Mouse (Mus musculus) CH12.LX (cell line): ENCODE measurements around the gene 1810010H24Rik.

Source experiments
- CTCF ChIP-seq, 2 experiments: IDR thresholded peaks in 1 of 2; conservative IDR thresholded peaks in 1 of 2; 2 replicates each; pipeline ENCODE4 v1.5.1; 2011 to 2012; ENCODE audit warnings: low read depth in 2 of 2, low read length in 2 of 2, improper control_type of control experiment in 1 of 2, inconsistent platforms in 1 of 2, mild to moderate bottlenecking in 1 of 2, moderate library complexity in 1 of 2
- ELF1 ChIP-seq: IDR thresholded peaks from 2 replicates; pipeline ENCODE4 v1.6.1; 2014; ENCODE audit warnings: low read depth, mild to moderate bottlenecking, inconsistent platforms, low read length, improper control_type of control experiment
- EP300 ChIP-seq: IDR thresholded peaks from 2 replicates; pipeline ENCODE4 v1.6.1; 2011; ENCODE audit warnings: low read length, improper control_type of control experiment
- MAZ ChIP-seq: IDR thresholded peaks from 2 replicates; pipeline ENCODE4 v1.6.1; 2012; ENCODE audit warnings: low read depth, mild to moderate bottlenecking, inconsistent platforms, low read length, improper control_type of control experiment, moderate library complexity
- MYC ChIP-seq: IDR thresholded peaks from 2 replicates; pipeline ENCODE4 v1.6.1; 2011; ENCODE audit warnings: low read depth, mild to moderate bottlenecking, improper control_type of control experiment, low read length
- POLR2A ChIP-seq: IDR thresholded peaks from 2 replicates; pipeline ENCODE4 v1.6.1; 2011; ENCODE audit warnings: low read depth, mild to moderate bottlenecking, improper control_type of control experiment, low read length
- POLR2AphosphoS2 ChIP-seq: IDR thresholded peaks from 2 replicates; pipeline ENCODE4 v1.6.1; 2011; ENCODE audit warnings: low read depth, low read length, improper control_type of control experiment
- TCF12 ChIP-seq: IDR thresholded peaks from 2 replicates; pipeline ENCODE4 v1.6.1; 2014; ENCODE audit warnings: low read depth, mild to moderate bottlenecking, inconsistent platforms, low read length, improper control_type of control experiment
- UBTF ChIP-seq: IDR thresholded peaks from 2 replicates; pipeline ENCODE4 v1.6.1; 2012; ENCODE audit warnings: low read depth, mild to moderate bottlenecking, inconsistent platforms, low read length, improper control_type of control experiment, moderate library complexity
- USF2 ChIP-seq: conservative IDR thresholded peaks from 2 replicates; pipeline ENCODE4 v1.6.1; 2011; ENCODE audit warnings: low read depth, low read length, improper control_type of control experiment
- ZNF384 ChIP-seq: IDR thresholded peaks from 2 replicates; pipeline ENCODE4 v1.6.1; 2012; ENCODE audit warnings: low read depth, low read length, improper control_type of control experiment, inconsistent platforms

DNA sequence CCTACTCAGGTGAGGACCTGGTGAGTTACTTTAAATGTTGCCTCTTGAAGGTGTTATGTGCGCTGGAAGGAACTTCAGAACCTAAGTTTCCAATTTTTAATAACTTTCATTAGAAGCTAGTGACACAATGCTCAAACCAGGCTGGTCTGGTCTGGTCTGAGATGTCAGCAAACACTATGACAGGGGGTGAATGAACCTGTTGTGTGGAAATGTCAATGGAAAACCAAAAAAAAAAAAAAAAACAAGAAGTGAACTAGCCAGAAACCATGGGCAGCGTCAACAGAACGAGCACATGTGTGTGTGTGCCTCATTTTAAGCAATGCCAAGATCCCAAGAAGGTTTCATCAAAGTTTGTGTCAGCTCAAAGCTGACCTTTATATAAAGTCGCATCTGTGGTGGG is 20.1 kb downstream of the 1810010H24Rik start:
- TF ChIP-seq EP300 (no peak), ELF1 (no peak), POLR2A (no peak), ZNF384 (no peak), CTCF (conservative IDR thresholded peaks at IDR 0.05 in 1 of 2, IDR thresholded peaks at IDR 0.05 in 1 of 2; ENCODE audit: low read depth in 2 of 2, low read length in 2 of 2) (no peak), TCF12 (no peak), UBTF (no peak), USF2 (no peak), MYC (no peak), POLR2AphosphoS2 (no peak), MAZ (no peak)
